Mouse (Mus musculus) neural tube, embryonic 14.5 days (tissue): Measurements from ENCODE around the gene Arid1b. TPM values are rescaled to one million over a fixed set of nuclear protein-coding genes. Genes with fewer than 3 reads are reported as not detected.
A peak's percentile ranks its signal among the peaks of the same experiment; 100 is the strongest.

Experiments used
- ATAC-seq: fragments of 200-750 bp; cut with Nextera tagmentation; 2 replicates; pipeline ENCODE4 v1.8.0; 2017; ENCODE audit warnings: low read depth, mild to moderate bottlenecking, moderate TSS enrichment, moderate library complexity
- H3K27ac ChIP-seq: fragments of 300-500 bp; sonication (generic); 2 replicates; pipeline ENCODE4 v1.5.1; 2014; ENCODE audit warnings: low read depth, mild to moderate bottlenecking, control low read depth, low read length, moderate library complexity, mixed read lengths
- H3K27me3 ChIP-seq: fragments of 300-500 bp; sonication (generic); 2 replicates; pipeline ENCODE4 v1.6.1; 2014; ENCODE audit warnings: low read length; ENCODE audit not compliant: control insufficient read depth, insufficient read depth
- H3K36me3 ChIP-seq: fragments of 300-500 bp; sonication (generic); 2 replicates; pipeline ENCODE4 v1.6.1; 2014; ENCODE audit warnings: low read length, mixed read lengths; ENCODE audit not compliant: control insufficient read depth, insufficient read depth
- H3K4me1 ChIP-seq: fragments of 300-500 bp; sonication (generic); 2 replicates; pipeline ENCODE4 v1.6.1; 2014; ENCODE audit warnings: low read length; ENCODE audit not compliant: control insufficient read depth, insufficient read depth
- H3K4me2 ChIP-seq: fragments of 300-500 bp; sonication (generic); 2 replicates; pipeline ENCODE4 v1.6.1; 2014; ENCODE audit warnings: mild to moderate bottlenecking, low read depth, low read length, control low read depth
- H3K4me3 ChIP-seq: fragments of 300-500 bp; sonication (generic); 2 replicates; pipeline ENCODE4 v1.5.1; 2014; ENCODE audit warnings: low read depth, low read length, control low read depth, mixed read lengths
- H3K9ac ChIP-seq: fragments of 300-500 bp; sonication (generic); replicated peaks from 2 replicates; pipeline ENCODE4 v1.6.1; 2014; ENCODE audit warnings: low read depth, mild to moderate bottlenecking, control low read depth, low read length, mixed read lengths
- H3K9me3 ChIP-seq: fragments of 300-500 bp; sonication (generic); 2 replicates; pipeline ENCODE4 v1.6.1; 2016; ENCODE audit warnings: low read length; ENCODE audit not compliant: control insufficient read depth
- WGBS: fragments of 180-500 bp; shearing (Covaris S2); extraction: QIAGEN DNeasy Blood & Tissue Kit; methylation state at CpG from one replicate; pipeline ENCODE4 v1.1.7; 2014; 5-methylcytosine and 5-hydroxymethylcytosine counted together
- polyA plus RNA-seq: library from polyadenylated mRNA; unstranded; fragments of >200 nt; fragmentation: Nextera tagmentation; extraction: Ambion mirVana; gene quantifications from 2 replicates; pipeline ENCODE4 v1.2.1, GENCODE M21; 2014

Gene Arid1b
- polyA plus RNA-seq, 1 experiment from 2014 or later = 22.2 TPM

- 75% methylated on average over 3 of the region's 3 CpGs for WGBS
- H3K4me3 ChIP-seq = no peak overlapping the region
- no peaks in the 10 kb centered on the region for H3K36me3 ChIP-seq
- peaks cover 20% of the 10 kb centered on the region for H3K4me1 ChIP-seq
- no peak overlapping the region for H3K27ac ChIP-seq
- no peaks in the 10 kb centered on the region for H3K9me3 ChIP-seq
- H3K4me2 ChIP-seq = no peak overlapping the region
- no peak for ATAC-seq
- H3K9ac ChIP-seq = no peak overlapping the region
- H3K27me3 ChIP-seq = no peaks in the 10 kb centered on the region
These were observed 203.6 kb downstream of the Arid1b start for GRCm38 (mm10) chr17:5197765-5198164.

- no peak overlapping the region for H3K4me2 ChIP-seq
- no peaks in the 10 kb centered on the region for H3K27me3 ChIP-seq
- no peak overlapping the region for H3K27ac ChIP-seq
- H3K4me1 ChIP-seq = peaks cover 20% of the 10 kb centered on the region
- H3K9ac ChIP-seq = no peak overlapping the region
- 77% methylated on average over 6 of the region's 6 CpGs for WGBS
- no peak for ATAC-seq
- no peaks in the 10 kb centered on the region for H3K9me3 ChIP-seq
- no peak overlapping the region for H3K4me3 ChIP-seq
- no peaks in the 10 kb centered on the region for H3K36me3 ChIP-seq
These were observed 204.1 kb downstream of the Arid1b start for GRCm38 (mm10) chr17:5198252-5198651.

DNA sequence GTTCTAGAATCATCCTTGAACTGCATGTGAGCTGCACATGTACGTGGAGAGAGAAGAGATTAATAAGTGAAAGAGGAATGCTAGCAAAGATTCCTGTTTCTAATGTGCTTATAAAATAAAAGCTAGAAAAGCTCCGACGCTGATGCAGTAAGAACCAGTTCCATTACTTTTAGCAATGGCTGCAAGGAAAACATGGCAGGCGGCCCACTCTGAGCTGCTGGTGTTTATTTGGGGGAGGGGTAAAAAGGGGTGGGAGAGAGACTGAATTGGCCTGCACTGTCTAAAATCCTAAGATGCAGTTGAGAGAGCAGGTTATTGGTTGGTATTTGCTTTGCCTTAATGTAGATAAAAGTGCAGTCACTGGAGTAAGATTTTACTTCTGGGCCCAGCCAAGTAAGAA lies 204.7 kb downstream of the Arid1b start:
- Histone ChIP-seq H3K27me3 (no peaks in the 10 kb centered on the region), H3K9ac (no peak overlapping the region), H3K4me2 (no peak overlapping the region), H3K9me3 (no peaks in the 10 kb centered on the region), H3K4me3 (no peak overlapping the region), H3K27ac (no peak overlapping the region), H3K36me3 (no peaks in the 10 kb centered on the region), H3K4me1 (peaks cover 20% of the 10 kb centered on the region)
- ATAC-seq = no peak
- 64% methylated on average over 4 of the region's 4 CpGs for WGBS

- Histone ChIP-seq H3K4me3 (no peak overlapping the region), H3K27ac (no peak overlapping the region), H3K4me1 (peaks cover 17% of the 10 kb centered on the region), H3K9ac (no peak overlapping the region), H3K36me3 (no peaks in the 10 kb centered on the region), H3K9me3 (no peaks in the 10 kb centered on the region), H3K4me2 (no peak overlapping the region), H3K27me3 (no peaks in the 10 kb centered on the region)
- 93% methylated on average over 6 of the region's 6 CpGs for WGBS
- ATAC-seq = no peak
These were observed 206.5 kb downstream of the Arid1b start for GRCm38 (mm10) chr17:5200638-5201037.

GRCm38 (mm10) chr17:5201859-5202598 lies 207.9 kb downstream of the Arid1b start:
- Histone ChIP-seq H3K27ac (no peak overlapping the region), H3K4me2 (no peak overlapping the region), H3K9ac (no peak overlapping the region), H3K9me3 (no peaks in the 10 kb centered on the region), H3K27me3 (no peaks in the 10 kb centered on the region), H3K36me3 (no peaks in the 10 kb centered on the region), H3K4me3 (no peak overlapping the region), H3K4me1 (peaks cover 16% of the 10 kb centered on the region)
- 81% methylated on average over 6 of the region's 6 CpGs for WGBS
- peak; percentile 65; the same call in 1 of the 2 replicates for ATAC-seq

DNA sequence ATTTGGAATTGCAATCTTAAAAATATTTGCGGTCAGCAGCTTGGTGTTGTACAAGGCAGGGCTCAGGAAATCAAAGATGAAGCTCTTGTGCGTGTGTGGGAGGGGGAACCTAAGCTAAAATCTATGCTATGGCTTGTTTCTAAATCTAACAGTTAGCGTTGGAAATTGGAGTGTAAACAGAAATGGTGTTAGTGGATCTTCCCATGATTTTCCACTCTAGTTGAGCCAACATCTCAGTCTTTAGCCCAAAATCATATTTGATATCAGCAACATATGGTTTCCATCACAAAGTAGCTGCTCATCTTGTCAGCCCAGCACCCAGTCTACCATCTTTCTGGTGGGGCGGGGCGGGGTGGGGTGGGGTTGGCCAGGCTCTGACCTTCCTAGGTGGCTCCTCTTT lies 208.6 kb downstream of the Arid1b start:
- Histone ChIP-seq H3K27ac (no peak overlapping the region), H3K9me3 (no peaks in the 10 kb centered on the region), H3K36me3 (no peaks in the 10 kb centered on the region), H3K4me2 (no peak overlapping the region), H3K27me3 (no peaks in the 10 kb centered on the region), H3K9ac (no peak overlapping the region), H3K4me1 (peaks cover 14% of the 10 kb centered on the region), H3K4me3 (no peak overlapping the region)
- ATAC-seq = no peak
- 94% methylated on average over 5 of the region's 5 CpGs for WGBS

GRCm38 (mm10) chr17:5203346-5204102 lies 209.4 kb downstream of the Arid1b start:
- no peak for ATAC-seq
- no peaks in the 10 kb centered on the region for H3K36me3 ChIP-seq
- peaks cover 9% of the 10 kb centered on the region for H3K4me1 ChIP-seq
- H3K4me3 ChIP-seq = no peak overlapping the region
- no peak overlapping the region for H3K27ac ChIP-seq
- WGBS = 89% methylated on average over 10 of the region's 10 CpGs
- no peak overlapping the region for H3K4me2 ChIP-seq
- no peaks in the 10 kb centered on the region for H3K27me3 ChIP-seq
- H3K9ac ChIP-seq = no peak overlapping the region
- H3K9me3 ChIP-seq = no peaks in the 10 kb centered on the region

DNA sequence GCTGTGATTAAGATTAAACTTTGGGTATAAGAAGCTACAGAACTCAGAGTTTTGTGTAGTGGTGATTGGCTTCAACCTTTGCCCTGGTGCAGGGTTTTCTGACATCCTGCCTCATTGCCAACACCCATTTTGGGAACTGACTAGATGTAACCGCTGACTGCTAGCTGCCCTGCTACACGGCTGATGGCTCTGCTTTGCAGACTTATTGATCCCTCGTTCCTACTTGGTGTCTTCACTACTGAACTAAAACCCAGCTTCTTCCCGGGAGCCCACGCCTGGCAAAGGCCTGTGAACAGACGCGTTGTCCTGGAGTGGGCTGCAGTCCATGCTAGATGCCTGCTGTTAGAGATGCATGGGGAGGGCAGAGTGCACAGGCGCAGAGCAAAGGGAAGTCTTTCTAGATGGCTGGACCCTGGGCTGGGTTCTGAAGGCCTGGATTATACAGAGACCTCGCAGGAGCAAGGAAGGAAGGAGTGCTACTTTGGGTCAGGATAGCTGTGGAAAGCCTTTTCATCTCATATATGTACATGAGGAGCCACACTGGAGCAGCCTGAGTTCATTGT lies 210.1 kb downstream of the Arid1b start:
- H3K27me3 ChIP-seq = no peaks in the 10 kb centered on the region
- H3K36me3 ChIP-seq = no peaks in the 10 kb centered on the region
- H3K9ac ChIP-seq = no peak overlapping the region
- H3K4me3 ChIP-seq = no peak overlapping the region
- H3K9me3 ChIP-seq = no peaks in the 10 kb centered on the region
- WGBS = 80% methylated on average over 9 of the region's 9 CpGs
- no peak for ATAC-seq
- peaks cover 5% of the 10 kb centered on the region for H3K4me1 ChIP-seq
- no peak overlapping the region for H3K4me2 ChIP-seq
- no peak overlapping the region for H3K27ac ChIP-seq

DNA sequence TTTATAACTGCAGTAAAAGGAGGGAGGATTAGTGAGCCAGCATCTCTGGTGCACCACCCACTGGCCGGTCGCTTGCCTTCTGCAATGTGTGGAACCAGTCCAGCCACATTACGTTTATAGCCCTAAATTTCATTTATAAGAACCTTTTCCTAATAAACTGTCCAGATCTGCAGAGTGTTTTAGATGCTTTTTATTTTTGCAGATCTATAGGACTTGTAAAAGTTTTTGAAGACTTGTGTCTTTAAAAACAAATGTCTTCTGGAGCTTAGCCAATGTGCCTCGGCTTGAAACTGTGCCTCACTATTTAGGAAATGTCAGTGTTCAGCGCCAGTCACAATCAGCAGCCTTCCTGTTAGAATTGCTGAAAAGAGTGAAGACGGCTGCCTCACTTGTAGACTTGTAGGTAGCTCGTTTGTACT lies 211.0 kb downstream of the Arid1b start:
- Histone ChIP-seq H3K9ac (no peak overlapping the region), H3K9me3 (no peaks in the 10 kb centered on the region), H3K27ac (no peak overlapping the region), H3K27me3 (no peaks in the 10 kb centered on the region), H3K36me3 (no peaks in the 10 kb centered on the region), H3K4me1 (peaks cover 11% of the 10 kb centered on the region), H3K4me3 (no peak overlapping the region), H3K4me2 (no peak overlapping the region)
- ATAC-seq = no peak
- WGBS = 58% methylated on average over 7 of the region's 7 CpGs
